16 mouse cellular contexts compared by ENCODE assay signal in genomic region chr17:29700573-29700972, GRCm38 (mm10).
"Had no signal": no experiment of that assay in that cellular context is flagged by ENCODE, and none has a peak within 500 bp of the region (broad histone marks: within the 10 kb centered on the region; RNA-seq: fewer than 3 reads in every experiment).

No protein-coding gene starts in this region.

- H3K4me2 ChIP-seq: lung, embryonic 14.5 days; midbrain, embryonic 12.5 days; midbrain, embryonic 15.5 days; neural tube, embryonic 12.5 days; stomach, embryonic 15.5 days had no signal

- H3K4me3 ChIP-seq: midbrain, embryonic 10.5 days; midbrain, embryonic 12.5 days; midbrain, embryonic 15.5 days; neural tube, embryonic 12.5 days; stomach, embryonic 15.5 days had no signal

- H3K9ac ChIP-seq: lung, embryonic 14.5 days; midbrain, embryonic 12.5 days; midbrain, embryonic 15.5 days; neural tube, embryonic 12.5 days; stomach, embryonic 15.5 days had no signal

- H3K27ac ChIP-seq: midbrain, embryonic 10.5 days; midbrain, embryonic 12.5 days; midbrain, embryonic 15.5 days; neural tube, embryonic 12.5 days; stomach, embryonic 15.5 days; stomach, postnatal 0 days had no signal

- H3K9me3 ChIP-seq: midbrain, embryonic 10.5 days; midbrain, embryonic 12.5 days; midbrain, embryonic 15.5 days; neural tube, embryonic 12.5 days; stomach, embryonic 15.5 days had no signal

- DNase-seq: lung, adult 18-20 months; lung, embryonic 14.5 days; lung, postnatal 10 days; lung, postnatal 4 days; right cerebral cortex, adult 18-20 months; right cerebral cortex, postnatal 25 days; right cerebral cortex, postnatal 4 days; thymus, adult 2 months; thymus, postnatal 25 days; thymus, postnatal 4 days had no signal

- ATAC-seq: midbrain, embryonic 15.5 days had no signal

- H3K27me3 ChIP-seq: midbrain, embryonic 12.5 days; midbrain, embryonic 15.5 days; neural tube, embryonic 12.5 days; stomach, embryonic 15.5 days had no signal

- H3K4me1 ChIP-seq: stomach, embryonic 15.5 days had no signal
